Comparison of ENCODE assay signal across 10 mouse cellular contexts in genomic region chr9:42865036-42865829, GRCm38 (mm10).
DNase-seq lines count a peak whose midpoint lies in the region; ATAC-seq lines count a peak whose summit lies in the region.
"Had no signal": no experiment of that assay in that cellular context is flagged by ENCODE, and none has a peak within 500 bp of the region (broad histone marks: within the 10 kb centered on the region; RNA-seq: fewer than 3 reads in every experiment).

No protein-coding gene starts in this region.

- no peak for ATAC-seq in neural tube, embryonic 15.5 days (ENCODE audit: low FRiP score)
- ATAC-seq in embryonic facial prominence, embryonic 13.5 days (ENCODE audit: insufficient number of reproducible peaks, insufficient read depth, low FRiP score, low TSS enrichment, low read depth) = peak; percentile 59; the same call in 1 of the 2 replicates

- WGBS in neural tube, embryonic 15.5 days = 37% methylated on average over 11 of the region's 11 CpGs
- 32% methylated on average over 11 of the region's 11 CpGs for WGBS in embryonic facial prominence, embryonic 13.5 days

- intact Hi-C loops in heart, postnatal 14 days (cut with DNase I) = no loop called here

- H3K4me3 ChIP-seq in neural tube, embryonic 15.5 days (replicated peaks) = no peak overlapping the region
- H3K4me3 ChIP-seq in embryonic facial prominence, embryonic 13.5 days = no peak overlapping the region
- H3K4me3 ChIP-seq: left cerebral cortex, adult 2 months had no signal

- H3K36me3 ChIP-seq in neural tube, embryonic 15.5 days = no peaks in the 10 kb centered on the region
- H3K36me3 ChIP-seq in embryonic facial prominence, embryonic 13.5 days = no peaks in the 10 kb centered on the region

- H3K4me2 ChIP-seq in neural tube, embryonic 15.5 days = no peak overlapping the region
- H3K4me2 ChIP-seq in embryonic facial prominence, embryonic 13.5 days = no peak overlapping the region

- no peaks in the 10 kb centered on the region for H3K9me3 ChIP-seq in neural tube, embryonic 15.5 days (replicated peaks)
- H3K9me3 ChIP-seq in embryonic facial prominence, embryonic 13.5 days = no peaks in the 10 kb centered on the region

- 0 out of 2 replicates have a peak, but pooled peaks cover 6% of the 10 kb centered on the region for H3K27me3 ChIP-seq in neural tube, embryonic 15.5 days (replicated peaks)
- H3K27me3 ChIP-seq in embryonic facial prominence, embryonic 13.5 days = no peaks in the 10 kb centered on the region

- no peak overlapping the region for H3K27ac ChIP-seq in neural tube, embryonic 15.5 days (replicated peaks)
- H3K27ac ChIP-seq in embryonic facial prominence, embryonic 13.5 days = peak overlapping the region; percentile 48; the same call in 1 of the 2 replicates
- H3K27ac ChIP-seq: left cerebral cortex, adult 2 months had no signal

- no peak overlapping the region for H3K9ac ChIP-seq in neural tube, embryonic 15.5 days (replicated peaks)
- no peak overlapping the region for H3K9ac ChIP-seq in embryonic facial prominence, embryonic 13.5 days

- peak; percentile 11 for DNase-seq in heart, postnatal 4 days
- no peak for DNase-seq in heart, postnatal 14 days
- DNase-seq in neural tube, embryonic 10.5 days (ENCODE audit: extremely low spot score, low spot score) = peak; percentile 32
- DNase-seq in lung, postnatal 4 days = peak; percentile 10 to 39
- DNase-seq in adrenal gland, postnatal 10 days = no peak
- no peak for DNase-seq in adrenal gland, postnatal 14 days
- DNase-seq: gastrocnemius, postnatal 36 days had no signal

- peaks cover 43% of the 10 kb centered on the region for H3K4me1 ChIP-seq in neural tube, embryonic 15.5 days
- peaks cover 43% of the 10 kb centered on the region for H3K4me1 ChIP-seq in embryonic facial prominence, embryonic 13.5 days

Comparison
In these comparisons a context has a peak if more than half of its experiments do, and no peak if none do; other contexts are left out.
1. DNase-seq: peak in heart, postnatal 4 days (single experiment), neural tube, embryonic 10.5 days (single experiment) and lung, postnatal 4 days (2 of 2); none in heart, postnatal 14 days (0 of 2), adrenal gland, postnatal 10 days (single experiment) and adrenal gland, postnatal 14 days (single experiment).